Mouse (Mus musculus) mouse trophoblast stem cell (cell line): ENCODE data around the gene Aplnr.

Source experiments
- in situ Hi-C, 2 experiments: fragments of 300-500 bp; cut with MseI, MboI; formaldehyde crosslinking; loops; 2 replicates in 1 of 2; 3 replicates in 1 of 2; pipeline ENCODE4 v1.15.1; 2025

Aplnr gene

GRCm38 (mm10) chr2:85178139-85178800 lies 42.2 kb downstream of the Aplnr start:
- in situ Hi-C loops = no loop called here

DNA sequence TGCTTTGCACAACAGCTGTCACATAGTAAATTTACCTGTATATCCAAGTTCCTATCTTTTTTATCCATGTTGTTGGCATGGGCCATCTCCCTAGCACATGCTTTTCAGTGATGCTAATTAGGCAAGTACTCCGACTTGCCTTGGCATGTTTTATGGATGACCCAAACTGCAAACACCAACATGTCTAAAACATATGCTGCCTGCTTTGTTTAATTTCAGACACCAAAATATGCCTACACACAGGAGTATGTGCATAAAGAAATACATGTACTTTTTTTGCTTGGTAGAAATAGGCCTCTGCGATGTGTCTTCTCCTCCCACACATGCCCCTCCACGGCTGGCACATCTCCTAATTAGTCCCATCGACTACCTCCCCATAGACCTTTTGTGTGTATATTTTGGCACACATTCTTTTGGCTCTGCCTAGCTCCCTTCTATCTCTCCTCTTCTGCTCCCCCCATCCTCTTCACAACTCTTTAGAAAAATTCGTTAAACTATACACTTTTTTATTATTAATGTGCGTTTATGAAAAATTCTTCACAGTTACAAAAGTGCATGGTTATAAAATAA lies 51.6 kb downstream of the Aplnr start:
- in situ Hi-C loops = no loop called here
